17 mouse cellular contexts compared by ENCODE assay signal in the genomic region with DNA sequence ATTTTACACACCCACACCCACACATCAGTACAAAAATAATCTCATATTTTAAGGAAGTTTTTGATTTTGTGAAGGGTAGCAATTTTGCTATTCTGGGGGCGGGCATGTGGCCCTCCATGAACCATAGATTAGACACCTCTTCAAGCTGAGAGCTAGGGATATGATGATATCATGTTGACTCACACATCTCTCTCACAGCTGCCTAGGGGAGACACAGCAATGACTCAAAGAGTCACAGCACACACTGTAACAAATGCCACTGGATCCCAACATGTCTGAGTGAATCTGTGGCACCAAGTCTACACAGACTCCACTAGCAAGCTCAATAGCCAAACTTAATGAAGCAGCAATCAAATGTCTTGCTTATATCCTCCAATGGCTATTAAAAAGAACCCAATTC.
"Had no signal": no experiment of that assay in that cellular context is flagged by ENCODE, and none has a peak within 500 bp of the region (broad histone marks: within the 10 kb centered on the region; RNA-seq: fewer than 3 reads in every experiment).

No protein-coding gene starts in this region.

- H3K4me3 ChIP-seq: lung, embryonic 15.5 days; megakaryocyte, embryonic 14.5 days; midbrain, embryonic 13.5 days; midbrain, embryonic 15.5 days; neural tube, embryonic 12.5 days had no signal

- H3K27me3 ChIP-seq: lung, embryonic 15.5 days; midbrain, embryonic 13.5 days; midbrain, embryonic 15.5 days; neural tube, embryonic 12.5 days had no signal

- H3K36me3 ChIP-seq: lung, embryonic 15.5 days; midbrain, embryonic 13.5 days; midbrain, embryonic 15.5 days; neural tube, embryonic 12.5 days had no signal

- DNase-seq: liver, postnatal 0 days; lung, adult 2 months; lung, postnatal 14 days; lung, postnatal 36 days; retina, postnatal 1 day; right cerebral cortex, adult 18-20 months; right cerebral cortex, postnatal 25 days; right cerebral cortex, postnatal 4 days; spleen, adult 18-20 months; thymus, adult 18-20 months; thymus, postnatal 14 days; thymus, postnatal 36 days had no signal
